Mouse (Mus musculus) adrenal gland, postnatal 36 days (tissue): Measurements from ENCODE around the gene Zfp282. TPM values are rescaled to one million over a fixed set of nuclear protein-coding genes. Genes with fewer than 3 reads are reported as not detected.
"Not testable (repeated sequence)": the region's sequence is repeated elsewhere in the genome, so short reads cannot be mapped to it uniquely, and the experiment has no call there.

ENCODE experiments used
- DNase-seq, 2 experiments: peaks; one replicate each; pipeline ENCODE4 v3.0.0; 2021; ENCODE audit warnings: mixed read lengths in 1 of 2
- long read RNA-seq, 2 experiments: library from polyadenylated mRNA; stranded (forward); transcript quantifications; one replicate each; pipeline ENCODE4 v2.0.0; 2021; ENCODE audit warnings: borderline sequencing depth in 2 of 2
- total RNA-seq, 2 experiments: library from RNA; stranded (reverse); gene quantifications; 2 replicates each; pipeline ENCODE4 v1.2.3; 2021

The Zfp282 gene
- 10 to 100 TPM in 1 of 2 experiments, 1 to 10 TPM in 1; 9.9 to 11.2 TPM for total RNA-seq
- long read RNA-seq, experiment 1, full-length matches to known transcripts = 6 of 17 reads
- long read RNA-seq, experiment 1, partial matches to known transcripts = 8 of 17 reads
- long read RNA-seq, experiment 1, other reads (novel, unspliced or antisense) = 3 of 17 reads
- long read RNA-seq, experiment 2, full-length matches to known transcripts = 3 of 5 reads
- long read RNA-seq, experiment 2, partial matches to known transcripts = 1 of 5 reads
- long read RNA-seq, experiment 2, other reads (novel, unspliced or antisense) = 1 of 5 reads

- no peak for DNase-seq
Observed at GRCm38 (mm10) chr6:47877058-47877457, at the start of gene Zfp282. Zfp282 (plus strand) TSS chr6:47877204.

GRCm38 (mm10) chr6:47827462-47827861 lies 49.5 kb upstream of the Zfp282 start:
- DNase-seq = no peak

- no peak for DNase-seq
Observed at GRCm38 (mm10) chr6:47828950-47829349, 48.1 kb upstream of the Zfp282 start.

- peak; percentile 95 to 98 for DNase-seq
Observed at GRCm38 (mm10) chr6:47830104-47831078, 46.6 kb upstream of the Zfp282 start, which contains the start of gene Zfp786. Zfp786 (minus strand) TSS chr6:47830867.

- DNase-seq = no peak
Observed at GRCm38 (mm10) chr6:47832220-47832619, 44.8 kb upstream of the Zfp282 start.

- DNase-seq = peak; percentile 98 to 99
Observed at GRCm38 (mm10) chr6:47835482-47835983, 41.5 kb upstream of the Zfp282 start, which contains the start of gene Zfp398. Zfp398 (plus strand) TSS chr6:47835661.

- DNase-seq = peak; percentile 71 to 77
Observed at GRCm38 (mm10) chr6:47835984-47836521, 41.0 kb upstream of the Zfp282 start.

GRCm38 (mm10) chr6:47837630-47838029 lies 39.4 kb upstream of the Zfp282 start:
- no peak for DNase-seq

- no peak for DNase-seq
Observed at GRCm38 (mm10) chr6:47841077-47841476, 35.9 kb upstream of the Zfp282 start.

GRCm38 (mm10) chr6:47841831-47842230 lies 35.2 kb upstream of the Zfp282 start:
- no peak for DNase-seq

- DNase-seq = no peak
Observed at GRCm38 (mm10) chr6:47842337-47842736, 34.7 kb upstream of the Zfp282 start.

- no peak for DNase-seq
Observed at GRCm38 (mm10) chr6:47845779-47846178, 31.2 kb upstream of the Zfp282 start.

- DNase-seq = no peak
Observed at GRCm38 (mm10) chr6:47857241-47857640, 19.8 kb upstream of the Zfp282 start.

GRCm38 (mm10) chr6:47857729-47858128 lies 19.3 kb upstream of the Zfp282 start:
- DNase-seq = not testable (repeated sequence)

GRCm38 (mm10) chr6:47872266-47872665 lies 4.7 kb upstream of the Zfp282 start:
- no peak for DNase-seq

- peak; percentile 94 for DNase-seq
Observed at GRCm38 (mm10) chr6:47877461-47878132, 593 bp downstream of the Zfp282 start.

- no peak for DNase-seq
Observed at GRCm38 (mm10) chr6:47878133-47878514, 1.1 kb downstream of the Zfp282 start.

- DNase-seq = no peak
Observed at GRCm38 (mm10) chr6:47878593-47878992, 1.6 kb downstream of the Zfp282 start.

- DNase-seq = no peak
Observed at GRCm38 (mm10) chr6:47879049-47879716, 2.2 kb downstream of the Zfp282 start.

- DNase-seq = no peak
Observed at GRCm38 (mm10) chr6:47880166-47880565, 3.2 kb downstream of the Zfp282 start.

GRCm38 (mm10) chr6:47888812-47889383 lies 11.9 kb downstream of the Zfp282 start:
- DNase-seq = no peak
